Mouse (Mus musculus): ENCODE results near the gene Prickle2. TPM values are rescaled to one million over a fixed set of nuclear protein-coding genes. Genes with fewer than 3 reads are reported as not detected.

The Prickle2 gene
- polyA plus RNA-seq, 1 experiment from 2014 or later, result 4.1 TPM

- no peaks in the 10 kb centered on the region for H3K9me3 ChIP-seq (replicated peaks; ENCODE audit: control insufficient read depth, low read length)
- ATAC-seq (replicated peaks; ENCODE audit: insufficient number of reproducible peaks, low FRiP score, low TSS enrichment, low read depth) (no peak), DNase-seq (ENCODE audit: low spot score) (peak; percentile 12)
- H3K4me3 ChIP-seq (ENCODE audit: low read depth, low read length), result no peak overlapping the region
- H3K27ac ChIP-seq (replicated peaks; ENCODE audit: low read depth, low read length), result no peak overlapping the region
- no peaks in the 10 kb centered on the region for H3K36me3 ChIP-seq (replicated peaks; ENCODE audit: control insufficient read depth, insufficient read depth, low read depth, low read length)
- no peaks in the 10 kb centered on the region for H3K4me1 ChIP-seq (ENCODE audit: control insufficient read depth, insufficient read depth, low read length)
- no peaks in the 10 kb centered on the region for H3K27me3 ChIP-seq (ENCODE audit: control insufficient read depth, insufficient read depth, low read length)
- 66% methylated on average over 6 of the region's 6 CpGs for WGBS
- H3K4me2 ChIP-seq (ENCODE audit: low read depth, low read length), result no peak overlapping the region
- no peak overlapping the region for H3K9ac ChIP-seq (replicated peaks; ENCODE audit: low read length)
These were observed 71.0 kb downstream of the Prickle2 start for GRCm38 (mm10) chr6:92634876-92635468.

- WGBS, result 94% methylated on average over 2 of the region's 2 CpGs
- DNase-seq (ENCODE audit: low spot score) (no peak), ATAC-seq (replicated peaks; ENCODE audit: insufficient number of reproducible peaks, low FRiP score, low TSS enrichment, low read depth) (no peak)
- H3K27me3 ChIP-seq (ENCODE audit: control insufficient read depth, insufficient read depth, low read length), result no peaks in the 10 kb centered on the region
- no peak overlapping the region for H3K27ac ChIP-seq (replicated peaks; ENCODE audit: low read depth, low read length)
- no peak overlapping the region for H3K4me2 ChIP-seq (ENCODE audit: low read depth, low read length)
- no peak overlapping the region for H3K9ac ChIP-seq (replicated peaks; ENCODE audit: low read length)
- no peaks in the 10 kb centered on the region for H3K9me3 ChIP-seq (replicated peaks; ENCODE audit: control insufficient read depth, low read length)
- H3K4me1 ChIP-seq (ENCODE audit: control insufficient read depth, insufficient read depth, low read length), result no peaks in the 10 kb centered on the region
- no peaks in the 10 kb centered on the region for H3K36me3 ChIP-seq (replicated peaks; ENCODE audit: control insufficient read depth, insufficient read depth, low read depth, low read length)
- no peak overlapping the region for H3K4me3 ChIP-seq (ENCODE audit: low read depth, low read length)
These were observed 75.0 kb downstream of the Prickle2 start for GRCm38 (mm10) chr6:92630991-92631390.

DNA sequence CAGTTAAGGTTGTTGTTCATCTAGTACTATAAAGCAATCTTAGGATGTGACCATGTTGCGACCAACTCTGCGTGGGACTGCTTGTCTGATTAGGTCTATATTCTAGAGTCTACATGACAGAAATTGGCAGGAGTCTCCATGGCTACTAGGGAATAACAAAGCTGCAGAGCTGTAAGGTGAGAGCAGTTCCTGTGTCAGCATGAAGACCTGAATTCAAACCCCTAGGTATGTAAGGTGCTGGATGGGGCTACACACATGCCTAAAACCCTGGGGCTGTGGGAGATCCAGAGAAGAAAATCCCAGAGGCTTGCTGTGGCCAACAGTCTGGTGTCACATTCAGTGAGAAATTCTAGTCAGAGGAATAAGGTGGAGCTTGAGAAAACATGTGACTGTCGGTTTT, 78.2 kb downstream of the Prickle2 start:
- DNase-seq (ENCODE audit: low spot score), result no peak
- Histone ChIP-seq H3K4me3 (ENCODE audit: low read depth, low read length) (no peak overlapping the region), H3K9ac (replicated peaks; ENCODE audit: low read length) (no peak overlapping the region), H3K4me2 (ENCODE audit: low read depth, low read length) (no peak overlapping the region), H3K9me3 (replicated peaks; ENCODE audit: control insufficient read depth, low read length) (no peaks in the 10 kb centered on the region), H3K27ac (replicated peaks; ENCODE audit: low read depth, low read length) (no peak overlapping the region), H3K4me1 (ENCODE audit: control insufficient read depth, insufficient read depth, low read length) (no peaks in the 10 kb centered on the region), H3K27me3 (ENCODE audit: control insufficient read depth, insufficient read depth, low read length) (no peaks in the 10 kb centered on the region), H3K36me3 (replicated peaks; ENCODE audit: control insufficient read depth, insufficient read depth, low read depth, low read length) (no peaks in the 10 kb centered on the region)
- 92% methylated on average over 3 of the region's 3 CpGs for WGBS
- no peak for ATAC-seq (replicated peaks; ENCODE audit: insufficient number of reproducible peaks, low FRiP score, low TSS enrichment, low read depth)

DNA sequence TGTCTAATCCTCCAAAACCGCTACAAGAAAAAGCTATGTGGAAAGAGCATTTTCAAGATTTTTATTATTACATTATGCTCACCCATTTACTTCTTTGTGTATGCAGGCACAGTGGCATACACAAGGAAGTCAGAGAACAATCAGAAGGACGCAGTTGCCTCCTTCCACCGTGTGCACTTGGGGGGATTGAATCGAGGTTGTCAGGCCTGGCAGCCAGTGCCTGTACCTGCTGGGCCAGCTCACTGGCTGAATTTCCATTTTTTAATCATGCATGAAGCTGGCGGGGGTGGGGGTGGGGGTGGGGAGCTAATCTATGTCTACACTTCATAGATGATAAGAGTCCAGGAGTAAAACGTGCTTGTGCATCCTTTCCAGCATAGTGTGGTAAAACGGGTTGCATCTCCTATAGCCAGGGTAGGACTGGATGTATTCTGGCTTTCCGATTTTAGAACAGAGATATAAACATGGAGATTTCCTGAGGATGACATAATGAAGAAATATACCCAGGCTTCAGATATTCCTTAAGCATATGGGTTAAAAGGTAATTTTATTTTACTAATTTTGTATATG, 78.8 kb downstream of the Prickle2 start:
- no peak overlapping the region for H3K4me3 ChIP-seq (ENCODE audit: low read depth, low read length)
- no peaks in the 10 kb centered on the region for H3K4me1 ChIP-seq (ENCODE audit: control insufficient read depth, insufficient read depth, low read length)
- H3K9me3 ChIP-seq (replicated peaks; ENCODE audit: control insufficient read depth, low read length), result no peaks in the 10 kb centered on the region
- no peak for ATAC-seq (replicated peaks; ENCODE audit: insufficient number of reproducible peaks, low FRiP score, low TSS enrichment, low read depth)
- DNase-seq (ENCODE audit: low spot score), result no peak
- H3K27me3 ChIP-seq (ENCODE audit: control insufficient read depth, insufficient read depth, low read length), result no peaks in the 10 kb centered on the region
- 82% methylated on average over 8 of the region's 8 CpGs for WGBS
- H3K9ac ChIP-seq (replicated peaks; ENCODE audit: low read length), result no peak overlapping the region
- no peak overlapping the region for H3K4me2 ChIP-seq (ENCODE audit: low read depth, low read length)
- no peak overlapping the region for H3K27ac ChIP-seq (replicated peaks; ENCODE audit: low read depth, low read length)
- no peaks in the 10 kb centered on the region for H3K36me3 ChIP-seq (replicated peaks; ENCODE audit: control insufficient read depth, insufficient read depth, low read depth, low read length)

DNA sequence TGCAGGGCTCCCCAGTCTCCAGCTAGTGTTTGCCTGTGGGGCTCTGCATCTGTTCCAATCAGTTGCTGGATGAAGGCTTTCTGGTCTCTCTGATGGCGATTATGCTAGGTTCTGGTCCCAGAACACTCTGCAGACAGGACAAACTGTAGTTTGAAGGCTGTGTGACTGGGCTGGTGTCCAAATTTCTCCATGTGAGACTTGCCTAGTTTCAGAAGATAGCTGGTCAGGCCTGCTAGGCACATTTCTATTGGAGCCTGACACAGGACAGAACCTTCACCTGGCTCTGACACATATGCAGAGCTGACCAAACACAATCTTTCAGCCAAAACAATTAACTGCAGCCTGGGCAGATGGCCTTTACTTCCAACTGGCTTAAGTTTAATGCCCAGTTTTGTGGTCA, 80.0 kb downstream of the Prickle2 start:
- DNase-seq (ENCODE audit: low spot score), result no peak
- no peak overlapping the region for H3K4me2 ChIP-seq (ENCODE audit: low read depth, low read length)
- 72% methylated on average over 1 of the region's 1 CpGs for WGBS
- no peak overlapping the region for H3K4me3 ChIP-seq (ENCODE audit: low read depth, low read length)
- H3K4me1 ChIP-seq (ENCODE audit: control insufficient read depth, insufficient read depth, low read length), result no peaks in the 10 kb centered on the region
- H3K36me3 ChIP-seq (replicated peaks; ENCODE audit: control insufficient read depth, insufficient read depth, low read depth, low read length), result no peaks in the 10 kb centered on the region
- H3K9me3 ChIP-seq (replicated peaks; ENCODE audit: control insufficient read depth, low read length), result no peaks in the 10 kb centered on the region
- H3K27me3 ChIP-seq (ENCODE audit: control insufficient read depth, insufficient read depth, low read length), result no peaks in the 10 kb centered on the region
- ATAC-seq (replicated peaks; ENCODE audit: insufficient number of reproducible peaks, low FRiP score, low TSS enrichment, low read depth), result no peak
- no peak overlapping the region for H3K27ac ChIP-seq (replicated peaks; ENCODE audit: low read depth, low read length)
- no peak overlapping the region for H3K9ac ChIP-seq (replicated peaks; ENCODE audit: low read length)

- no peaks in the 10 kb centered on the region for H3K27me3 ChIP-seq (ENCODE audit: control insufficient read depth, insufficient read depth, low read length)
- H3K27ac ChIP-seq (replicated peaks; ENCODE audit: low read depth, low read length), result no peak overlapping the region
- DNase-seq (ENCODE audit: low spot score), result no peak
- H3K9ac ChIP-seq (replicated peaks; ENCODE audit: low read length), result no peak overlapping the region
- WGBS, result 62% methylated on average over 6 of the region's 6 CpGs
- H3K4me1 ChIP-seq (ENCODE audit: control insufficient read depth, insufficient read depth, low read length), result no peaks in the 10 kb centered on the region
- no peak overlapping the region for H3K4me2 ChIP-seq (ENCODE audit: low read depth, low read length)
- ATAC-seq (replicated peaks; ENCODE audit: insufficient number of reproducible peaks, low FRiP score, low TSS enrichment, low read depth), result no peak
- no peaks in the 10 kb centered on the region for H3K36me3 ChIP-seq (replicated peaks; ENCODE audit: control insufficient read depth, insufficient read depth, low read depth, low read length)
- H3K9me3 ChIP-seq (replicated peaks; ENCODE audit: control insufficient read depth, low read length), result no peaks in the 10 kb centered on the region
- no peak overlapping the region for H3K4me3 ChIP-seq (ENCODE audit: low read depth, low read length)
These were observed 81.6 kb downstream of the Prickle2 start for GRCm38 (mm10) chr6:92624306-92624705.

DNA sequence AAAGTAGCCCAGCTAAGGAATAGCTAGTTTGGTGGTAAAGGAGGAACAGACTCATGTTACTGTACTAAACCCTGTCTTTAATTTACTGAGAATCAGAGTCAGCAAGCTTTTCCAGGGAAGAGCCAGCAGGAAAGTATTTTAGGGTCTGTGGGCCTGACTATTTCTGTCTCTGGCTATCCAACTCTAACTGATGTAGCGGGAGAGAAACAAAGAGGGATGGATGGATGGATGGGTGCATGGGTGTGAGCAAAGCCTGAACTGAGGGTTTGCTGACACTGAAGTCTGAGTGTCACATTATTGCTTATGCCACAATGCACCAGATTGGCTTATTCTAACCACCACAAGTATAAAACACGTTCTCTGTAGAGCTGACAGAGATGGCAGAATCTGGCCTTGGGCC, 88.8 kb downstream of the Prickle2 start:
- WGBS, result 79% methylated on average over 2 of the region's 2 CpGs
- no peaks in the 10 kb centered on the region for H3K27me3 ChIP-seq (ENCODE audit: control insufficient read depth, insufficient read depth, low read length)
- ATAC-seq (replicated peaks; ENCODE audit: insufficient number of reproducible peaks, low FRiP score, low TSS enrichment, low read depth) (no peak), DNase-seq (ENCODE audit: low spot score) (no peak)
- H3K9ac ChIP-seq (replicated peaks; ENCODE audit: low read length), result no peak overlapping the region
- no peaks in the 10 kb centered on the region for H3K4me1 ChIP-seq (ENCODE audit: control insufficient read depth, insufficient read depth, low read length)
- no peaks in the 10 kb centered on the region for H3K36me3 ChIP-seq (replicated peaks; ENCODE audit: control insufficient read depth, insufficient read depth, low read depth, low read length)
- H3K27ac ChIP-seq (replicated peaks; ENCODE audit: low read depth, low read length), result no peak overlapping the region
- no peak overlapping the region for H3K4me3 ChIP-seq (ENCODE audit: low read depth, low read length)
- H3K4me2 ChIP-seq (ENCODE audit: low read depth, low read length), result no peak overlapping the region
- no peaks in the 10 kb centered on the region for H3K9me3 ChIP-seq (replicated peaks; ENCODE audit: control insufficient read depth, low read length)

DNA sequence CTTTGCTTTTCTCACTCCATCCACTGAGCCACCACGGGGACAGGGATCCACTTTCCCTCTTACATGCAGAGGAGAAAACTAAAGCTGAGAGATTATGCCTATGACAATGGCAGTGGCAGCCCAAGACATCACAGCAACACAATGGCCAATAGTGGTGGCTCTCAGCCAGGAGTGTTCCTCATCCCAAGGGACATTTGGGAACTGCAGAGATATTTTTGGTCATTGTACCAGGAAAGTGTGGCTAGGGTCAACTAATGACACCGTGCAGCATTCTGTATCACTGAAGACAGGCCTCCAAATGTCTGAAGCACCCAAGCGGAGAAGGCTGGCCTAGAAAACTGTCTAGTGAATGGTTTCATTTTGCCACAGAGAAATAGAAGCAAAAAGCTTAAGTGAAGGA, 91.2 kb downstream of the Prickle2 start:
- DNase-seq (ENCODE audit: low spot score), result no peak
- H3K27ac ChIP-seq (replicated peaks; ENCODE audit: low read depth, low read length), result no peak overlapping the region
- no peak overlapping the region for H3K4me2 ChIP-seq (ENCODE audit: low read depth, low read length)
- no peaks in the 10 kb centered on the region for H3K9me3 ChIP-seq (replicated peaks; ENCODE audit: control insufficient read depth, low read length)
- H3K9ac ChIP-seq (replicated peaks; ENCODE audit: low read length), result no peak overlapping the region
- no peak for ATAC-seq (replicated peaks; ENCODE audit: insufficient number of reproducible peaks, low FRiP score, low TSS enrichment, low read depth)
- H3K4me1 ChIP-seq (ENCODE audit: control insufficient read depth, insufficient read depth, low read length), result no peaks in the 10 kb centered on the region
- H3K4me3 ChIP-seq (ENCODE audit: low read depth, low read length), result no peak overlapping the region
- 81% methylated on average over 3 of the region's 3 CpGs for WGBS
- no peaks in the 10 kb centered on the region for H3K27me3 ChIP-seq (ENCODE audit: control insufficient read depth, insufficient read depth, low read length)
- H3K36me3 ChIP-seq (replicated peaks; ENCODE audit: control insufficient read depth, insufficient read depth, low read depth, low read length), result no peaks in the 10 kb centered on the region
